Mouse (Mus musculus) adrenal gland (tissue): ENCODE data around the gene Grxcr1.

Source experiments
- intact Hi-C: fragments of 180-260 bp; cut with DNase I; formaldehyde crosslinking; loops from one replicate; pipeline ENCODE4 v1.15.1; 2025

Gene Grxcr1

GRCm38 (mm10) chr5:68087174-68087573, 55.5 kb downstream of the Grxcr1 start:
- intact Hi-C loops: no loop called here

DNA sequence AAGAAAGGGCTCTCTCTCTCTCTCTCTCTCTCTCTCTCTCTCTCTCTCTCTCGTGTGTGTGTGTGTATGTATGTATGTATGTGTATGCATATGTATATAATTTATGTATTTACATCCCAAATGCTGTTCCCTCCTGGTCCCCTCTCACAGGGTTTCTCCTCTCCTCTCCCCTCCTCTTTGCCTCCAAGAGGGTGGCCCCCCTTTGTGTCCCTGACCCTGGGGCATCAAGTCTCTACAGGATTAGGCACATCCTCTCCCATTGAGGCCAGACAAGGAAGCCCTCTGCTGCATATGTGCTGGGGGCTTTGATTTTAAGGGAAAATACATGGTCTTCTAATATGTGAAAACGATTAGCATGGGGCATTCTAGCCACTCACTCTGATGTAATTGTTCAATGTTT, 61.5 kb downstream of the Grxcr1 start:
- intact Hi-C loops: no loop called here

DNA sequence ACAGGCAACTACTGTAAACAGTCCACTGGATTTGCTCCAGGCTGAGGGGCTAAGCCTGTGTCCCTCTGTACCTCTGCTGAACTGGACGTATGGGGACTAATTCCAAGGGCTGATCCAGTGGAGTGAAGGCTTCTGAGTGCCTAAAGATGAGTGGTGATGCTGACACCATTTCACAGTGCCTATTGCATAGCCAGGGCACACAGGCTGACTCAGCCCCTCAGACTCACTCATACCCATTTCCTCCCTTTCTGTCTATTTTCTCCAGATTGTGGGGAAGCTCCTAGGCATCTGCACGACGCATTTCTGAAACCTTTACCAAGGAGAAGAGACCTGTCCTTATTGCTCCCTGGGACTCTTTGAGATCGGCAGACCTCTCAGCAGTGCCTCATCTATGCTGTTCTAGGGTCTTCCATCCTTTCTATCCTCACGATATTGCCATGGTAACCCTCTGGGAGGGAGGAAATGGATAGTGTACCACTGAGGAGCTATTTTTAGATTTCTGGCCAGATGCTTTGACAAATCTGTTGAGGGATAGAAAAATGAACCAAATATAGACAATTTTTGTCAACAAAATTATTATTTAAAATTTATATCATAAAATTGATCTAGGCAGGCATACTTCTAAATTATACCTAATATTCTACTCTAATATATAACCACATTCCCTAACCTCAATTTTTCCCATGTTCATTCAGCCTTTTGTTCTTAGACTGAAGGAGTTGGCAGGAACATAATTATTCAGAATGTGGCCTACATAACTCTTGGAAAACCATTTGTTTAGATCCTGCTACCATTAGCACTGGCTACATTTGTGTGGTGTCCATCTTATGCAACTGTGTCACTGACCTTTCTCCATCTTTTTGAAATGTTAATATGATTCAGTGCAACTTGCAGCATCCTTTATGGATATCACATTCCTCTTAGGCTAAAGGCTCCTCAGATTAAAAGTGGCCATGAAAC, 66.3 kb downstream of the Grxcr1 start:
- intact Hi-C loops: no loop called here

DNA sequence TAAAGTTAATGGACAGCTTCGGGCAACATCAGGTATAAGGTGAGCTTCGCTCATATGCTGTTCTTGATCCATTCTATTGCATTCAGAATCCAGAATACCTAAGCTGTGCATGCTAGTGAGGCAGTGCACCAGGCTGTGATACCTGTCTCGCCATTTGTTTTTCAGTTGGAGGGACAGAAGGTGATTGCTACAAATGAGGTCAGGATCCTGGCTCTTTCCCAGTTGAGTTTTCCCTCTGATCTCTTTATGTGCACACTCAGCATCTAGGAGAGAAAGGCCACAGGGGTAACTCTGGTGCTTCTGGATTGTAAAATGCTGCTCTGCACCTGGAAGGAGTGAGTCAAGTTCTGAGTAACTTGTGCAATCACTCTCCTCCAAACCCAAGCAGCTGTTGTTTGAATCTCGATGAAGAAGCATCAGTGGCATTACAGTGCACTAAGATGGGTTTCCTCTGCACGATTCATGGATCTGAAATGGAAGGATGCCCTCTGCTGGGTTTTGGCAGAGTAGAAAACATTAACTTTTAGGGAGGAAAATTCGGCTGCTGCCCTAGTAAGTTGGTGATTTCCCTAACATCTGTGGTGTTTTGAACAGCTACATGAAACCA, 80.9 kb downstream of the Grxcr1 start:
- intact Hi-C loops: no loop called here

DNA sequence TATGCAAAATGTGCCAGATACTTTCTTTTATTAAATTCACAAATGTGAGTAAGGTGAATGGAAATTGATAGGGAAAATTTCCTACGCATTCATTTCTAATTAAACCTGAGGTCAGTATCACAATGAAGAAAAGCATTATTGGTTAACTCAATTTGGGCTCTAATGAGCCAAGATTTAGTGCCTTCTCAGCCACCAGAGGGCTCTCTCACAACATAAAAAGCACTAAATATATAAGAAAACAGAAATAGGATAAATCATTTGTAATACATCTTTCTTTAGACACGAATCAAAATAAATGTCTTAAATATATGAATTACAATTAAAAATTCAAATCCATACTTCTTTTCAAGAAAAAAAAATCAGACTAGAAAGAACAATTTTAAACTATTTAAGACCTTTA, 89.2 kb downstream of the Grxcr1 start:
- intact Hi-C loops: no loop called here

- intact Hi-C loops: no loop called here
Observed at GRCm38 (mm10) chr5:68122883-68123282, 91.2 kb downstream of the Grxcr1 start.

DNA sequence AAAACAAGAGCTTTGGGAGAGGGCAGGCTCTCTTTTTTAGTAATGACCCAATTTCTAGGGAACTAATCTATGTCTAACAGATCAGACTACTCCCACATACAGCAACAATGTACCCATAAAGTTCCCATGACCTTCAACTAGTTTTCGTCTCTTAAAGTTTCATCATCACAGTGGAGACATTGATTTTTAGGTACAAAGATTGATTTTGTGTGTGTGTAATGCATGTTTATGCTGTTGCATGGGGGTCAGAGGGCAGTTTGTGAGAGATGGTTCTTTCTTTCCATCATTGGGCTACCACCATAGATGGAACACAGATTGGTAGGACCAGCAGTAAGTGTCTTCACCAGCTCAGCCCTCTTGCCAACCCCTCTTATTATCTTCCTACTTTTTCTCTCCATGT, 93.8 kb downstream of the Grxcr1 start:
- intact Hi-C loops: no loop called here

- intact Hi-C loops: no loop called here
Observed at GRCm38 (mm10) chr5:68128421-68128820, 96.8 kb downstream of the Grxcr1 start.

GRCm38 (mm10) chr5:68128821-68129608, 97.4 kb downstream of the Grxcr1 start:
- intact Hi-C loops: no loop called here

DNA sequence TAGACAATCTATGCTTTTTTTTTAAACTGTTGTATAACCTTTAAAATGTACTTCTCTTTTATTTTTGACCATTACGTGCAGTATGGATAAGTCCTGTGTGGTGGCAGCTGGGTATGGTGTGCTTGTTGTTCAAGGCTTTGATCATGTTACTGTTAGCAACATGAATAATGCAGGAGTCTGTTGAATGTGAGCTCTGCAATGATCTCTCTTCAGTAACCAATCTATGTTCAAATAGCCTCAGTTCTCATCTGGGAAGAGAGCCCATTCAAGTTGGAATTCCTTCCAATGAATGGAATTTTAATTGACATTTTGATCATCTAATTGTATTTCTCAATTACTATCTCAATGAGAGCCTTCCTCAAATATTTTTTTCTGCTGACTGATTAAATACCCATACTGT, 115.2 kb downstream of the Grxcr1 start:
- intact Hi-C loops: no loop called here

GRCm38 (mm10) chr5:68149946-68150345, 118.3 kb downstream of the Grxcr1 start:
- intact Hi-C loops: no loop called here

GRCm38 (mm10) chr5:68150347-68151043, 118.9 kb downstream of the Grxcr1 start:
- intact Hi-C loops: no loop called here

DNA sequence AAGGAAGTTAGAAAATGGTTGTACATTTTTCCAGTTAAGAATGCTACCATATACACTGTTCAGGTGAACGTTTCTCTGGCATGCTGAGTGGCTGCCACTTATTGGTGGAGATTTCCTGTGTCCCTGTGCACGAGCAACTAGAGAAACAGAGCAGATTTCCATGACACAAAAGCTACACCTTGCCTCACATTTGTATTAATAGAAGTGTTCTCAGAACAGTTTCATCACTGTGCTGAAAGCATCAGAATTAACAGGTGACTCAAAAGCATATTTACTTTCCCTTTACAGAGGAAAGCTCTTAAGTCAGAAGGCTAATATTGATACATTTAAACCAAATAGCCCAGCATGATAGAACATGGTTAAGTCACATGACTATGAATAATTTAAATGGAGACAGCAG, 130.9 kb downstream of the Grxcr1 start:
- intact Hi-C loops: no loop called here

- intact Hi-C loops: no loop called here
Observed at GRCm38 (mm10) chr5:68165954-68166353, 134.3 kb downstream of the Grxcr1 start.
